Mouse (Mus musculus) stomach, postnatal 0 days (tissue): ENCODE measurements around the gene Epb41l5.

Experiments used
- CTCF ChIP-seq: IDR thresholded peaks from 2 replicates; pipeline ENCODE4 v1.5.1; 2016; ENCODE audit warnings: antibody characterized with exemption, low read depth, mild to moderate bottlenecking, moderate library complexity
- EP300 ChIP-seq: optimal IDR thresholded peaks from 2 replicates; pipeline ENCODE3; 2016; ENCODE audit warnings: antibody characterized with exemption

DNA sequence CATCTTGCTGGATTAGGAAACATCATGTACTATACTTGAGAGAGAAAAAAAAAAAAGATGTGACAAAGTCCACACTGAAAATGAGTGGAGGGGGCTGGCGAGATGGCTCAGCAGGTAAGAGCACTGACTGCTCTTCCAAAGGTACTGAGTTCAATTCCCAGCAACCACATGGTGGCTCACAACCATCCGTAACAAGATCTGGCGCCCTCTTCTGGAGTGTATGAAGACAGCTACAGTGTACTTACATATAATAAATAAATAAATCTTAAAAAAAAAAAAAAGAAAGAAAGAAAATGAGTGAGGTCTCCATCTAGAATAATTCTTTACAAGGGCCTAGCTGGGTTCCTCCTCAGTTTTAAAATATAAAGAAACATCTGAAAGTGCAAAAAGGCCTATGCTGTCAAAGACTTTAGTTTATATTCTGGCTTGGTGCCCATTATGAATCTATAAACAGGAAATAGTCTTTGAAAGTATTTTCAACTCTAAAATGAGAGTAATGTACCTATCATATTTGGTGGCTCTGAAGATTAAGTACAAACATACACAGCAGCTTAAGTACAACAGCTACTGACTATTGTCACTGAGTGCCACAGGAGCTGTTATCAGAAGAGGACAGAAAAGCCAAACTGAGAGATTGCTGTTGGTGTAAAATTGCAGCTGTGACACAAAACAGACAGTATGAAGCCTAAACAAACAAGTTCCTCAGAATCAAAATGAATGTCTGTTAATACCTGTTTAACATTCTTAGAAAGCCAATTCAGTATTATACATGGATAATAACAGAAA lies 37.2 kb upstream of the Epb41l5 start:
- TF ChIP-seq CTCF (no peak), EP300 (no peak)
